Mouse (Mus musculus) intestine, embryonic 14.5 days (tissue): ENCODE measurements around the gene Ak9. TPM values are rescaled to one million over a fixed set of nuclear protein-coding genes. Genes with fewer than 3 reads are reported as not detected.
A peak's percentile ranks its signal among the peaks of the same experiment; 100 is the strongest.

Experiments
- ATAC-seq: fragments of 200-750 bp; cut with Nextera tagmentation; replicated peaks from 2 replicates; pipeline ENCODE4 v1.8.0; 2017; ENCODE audit warnings: low read depth, moderate number of reproducible peaks, moderate TSS enrichment, moderate library complexity; ENCODE audit not compliant: low FRiP score, low TSS enrichment
- DNase-seq: peaks from one replicate; pipeline ENCODE4 v3.0.0-alpha.2; 2018; ENCODE audit warnings: low spot score
- H3K27ac ChIP-seq: fragments of 300-500 bp; sonication (generic); 2 replicates; pipeline ENCODE4 v1.5.1; 2014; ENCODE audit warnings: low read depth, mild to moderate bottlenecking, control low read depth
- H3K27me3 ChIP-seq: fragments of 300-500 bp; sonication (generic); replicated peaks from 2 replicates; pipeline ENCODE4 v1.6.1; 2014; ENCODE audit warnings: low read length, control low read depth; ENCODE audit not compliant: control insufficient read depth, insufficient read depth
- H3K36me3 ChIP-seq: fragments of 300-500 bp; sonication (generic); 2 replicates; pipeline ENCODE4 v1.6.1; 2014; ENCODE audit warnings: low read length, control low read depth; ENCODE audit not compliant: control insufficient read depth, insufficient read depth
- H3K4me1 ChIP-seq: fragments of 300-500 bp; sonication (generic); replicated peaks from 2 replicates; pipeline ENCODE4 v1.6.1; 2014; ENCODE audit warnings: low read length, control low read depth, mixed read lengths; ENCODE audit not compliant: control insufficient read depth, insufficient read depth
- H3K4me2 ChIP-seq: fragments of 300-500 bp; sonication (generic); 2 replicates; pipeline ENCODE4 v1.6.1; 2014; ENCODE audit warnings: low read length
- H3K4me3 ChIP-seq: fragments of 300-500 bp; sonication (generic); 2 replicates; pipeline ENCODE4 v1.5.1; 2014; ENCODE audit warnings: low read depth, low read length, control low read depth, mixed read lengths
- H3K9ac ChIP-seq: fragments of 300-500 bp; sonication (generic); 2 replicates; pipeline ENCODE4 v1.6.1; 2014; ENCODE audit warnings: mild to moderate bottlenecking, low read length
- H3K9me3 ChIP-seq: fragments of 300-500 bp; sonication (generic); 2 replicates; pipeline ENCODE4 v1.6.1; 2016; ENCODE audit warnings: low read length, control low read depth; ENCODE audit not compliant: control insufficient read depth
- WGBS: fragments of 180-500 bp; shearing (Covaris S2); extraction: QIAGEN DNeasy Blood & Tissue Kit; methylation state at CpG from one replicate; pipeline ENCODE4 v1.1.7; 2014; 5-methylcytosine and 5-hydroxymethylcytosine counted together
- polyA plus RNA-seq: library from polyadenylated mRNA; unstranded; fragments of >200 nt; fragmentation: Nextera tagmentation; extraction: Ambion mirVana; gene quantifications from 2 replicates; pipeline ENCODE4 v1.2.1, GENCODE M21; 2014

The Ak9 gene
- polyA plus RNA-seq = 0.03 and 0.04 TPM in 2 replicates

DNA sequence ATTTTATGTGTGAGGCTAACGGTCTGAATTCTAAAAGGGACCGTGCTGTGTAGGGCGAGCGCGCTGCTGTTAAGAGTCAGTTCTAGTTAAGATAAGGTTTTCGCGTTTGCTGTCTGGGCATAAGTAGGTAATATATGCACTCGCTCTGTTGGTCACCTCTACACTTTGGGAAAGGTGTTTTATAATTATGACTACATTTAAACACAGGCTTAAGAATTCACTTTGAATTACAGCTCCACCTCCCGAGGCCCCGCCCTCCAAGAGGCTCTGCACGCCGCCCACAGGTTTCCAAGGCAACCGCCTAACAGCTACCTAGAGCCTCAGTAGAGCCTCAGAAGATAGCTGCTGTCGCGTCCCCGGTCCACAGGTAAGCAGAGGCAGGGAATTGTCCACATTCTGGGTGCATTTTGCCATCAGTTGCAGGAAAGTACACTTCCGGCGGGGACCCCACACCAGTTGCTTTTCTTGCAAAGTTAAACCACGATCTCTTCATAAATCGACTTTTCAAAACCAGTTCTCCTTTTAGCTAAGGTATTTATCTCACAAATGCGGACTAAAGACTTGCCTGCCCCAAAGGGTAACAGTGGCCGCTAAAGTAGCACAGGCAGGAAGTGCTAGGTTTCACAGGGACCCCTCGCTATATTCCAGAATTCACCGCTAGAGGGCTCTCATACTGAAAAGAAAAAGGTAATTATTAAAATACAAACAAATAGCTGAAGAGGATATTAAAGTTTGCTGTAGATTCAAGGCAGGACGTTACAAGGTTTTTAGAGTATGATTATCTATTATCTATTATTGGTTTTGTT lies at the start of gene Ak9:
Gene Ak9 (plus strand): TSS at position 342 of the 806 bp plus-strand sequence.
- Histone ChIP-seq H3K9me3 (no peaks in the 10 kb centered on the region), H3K27ac (peak within 1 kb of the TSS; percentile 67; the same call in 1 of the 2 replicates)

GRCm38 (mm10) chr10:41260243-41261006 lies 43.4 kb upstream of the Ak9 start:
- Histone ChIP-seq H3K4me2 (no peak overlapping the region), H3K9ac (no peak overlapping the region), H3K9me3 (no peaks in the 10 kb centered on the region), H3K27ac (no peak overlapping the region), H3K27me3 (no peaks in the 10 kb centered on the region), H3K4me3 (no peak overlapping the region), H3K4me1 (no peaks in the 10 kb centered on the region; the same call in 1 of the 2 replicates), H3K36me3 (0 out of 2 replicates have a peak, but pooled peaks cover 4% of the 10 kb centered on the region)
- 32% methylated on average over 8 of the region's 8 CpGs for WGBS
- ATAC-seq = no peak
- no peak for DNase-seq

More for the DNA sequence above, at the start of gene Ak9:
- Histone ChIP-seq H3K4me3 (peak within 1 kb of the TSS; percentile 91), H3K4me2 (peak within 1 kb of the TSS; percentile 93), H3K27me3 (no peaks in the 10 kb centered on the region), H3K9ac (peak within 1 kb of the TSS; percentile 71), H3K4me1 (peaks cover 8% of the 10 kb centered on the region; the same call in 1 of the 2 replicates), H3K36me3 (no peaks in the 10 kb centered on the region)
- WGBS = under 1% methylated on average over 25 of the region's 25 CpGs
- ATAC-seq (peak; percentile 84), DNase-seq (peak; percentile 92)

DNA sequence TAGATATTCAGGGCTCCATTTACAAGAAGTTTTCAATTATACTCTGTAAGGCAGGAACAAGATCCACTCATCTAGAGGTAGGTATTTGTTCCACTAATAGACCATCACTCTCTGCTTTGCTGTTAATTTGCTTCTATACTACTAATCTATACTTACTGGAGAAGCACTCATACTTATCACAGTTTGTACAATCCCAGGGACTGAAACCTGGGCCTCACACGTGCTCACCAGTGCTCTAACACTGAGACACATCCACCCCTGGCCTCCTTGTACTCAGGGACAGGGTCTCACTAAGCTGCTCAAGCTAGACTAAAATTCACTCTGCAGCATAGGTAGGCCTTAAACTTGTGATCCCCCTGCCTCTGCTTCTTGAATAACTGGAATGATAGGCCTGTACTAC lies 42.6 kb upstream of the Ak9 start:
- no peak overlapping the region for H3K27ac ChIP-seq
- no peak overlapping the region for H3K9ac ChIP-seq
- WGBS = 50% methylated on average over 1 of the region's 1 CpGs
- H3K36me3 ChIP-seq = 0 out of 2 replicates have a peak, but pooled peaks cover 4% of the 10 kb centered on the region
- DNase-seq = no peak
- no peaks in the 10 kb centered on the region; the same call in 1 of the 2 replicates for H3K4me1 ChIP-seq
- no peak overlapping the region for H3K4me2 ChIP-seq
- H3K4me3 ChIP-seq = no peak overlapping the region
- ATAC-seq = no peak
- no peaks in the 10 kb centered on the region for H3K9me3 ChIP-seq
- H3K27me3 ChIP-seq = no peaks in the 10 kb centered on the region

DNA sequence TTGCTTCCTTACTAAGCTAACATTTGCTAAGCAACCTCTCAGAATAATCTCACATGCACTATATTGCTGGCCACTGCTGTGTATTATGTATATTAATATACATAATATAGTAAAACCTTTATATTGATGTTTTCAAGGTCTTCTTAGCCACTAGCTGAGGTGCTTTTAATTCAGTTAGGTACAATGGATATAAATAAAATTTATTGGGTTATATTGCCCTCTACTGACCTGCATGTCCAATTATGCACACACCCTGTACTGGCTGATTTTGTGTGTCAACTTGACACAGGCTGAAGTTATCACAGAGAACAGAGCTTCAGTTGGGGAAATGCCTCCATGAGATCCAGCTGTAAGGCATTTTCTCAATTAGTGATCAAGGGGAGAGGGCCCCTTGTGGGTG lies 41.9 kb upstream of the Ak9 start:
- H3K36me3 ChIP-seq = 0 out of 2 replicates have a peak, but pooled peaks cover 4% of the 10 kb centered on the region
- H3K27ac ChIP-seq = no peak overlapping the region
- H3K4me3 ChIP-seq = no peak overlapping the region
- no peak for ATAC-seq
- H3K4me2 ChIP-seq = no peak overlapping the region
- DNase-seq = no peak
- no peaks in the 10 kb centered on the region; the same call in 1 of the 2 replicates for H3K4me1 ChIP-seq
- no peaks in the 10 kb centered on the region for H3K27me3 ChIP-seq
- H3K9ac ChIP-seq = no peak overlapping the region
- H3K9me3 ChIP-seq = no peaks in the 10 kb centered on the region

- no peak overlapping the region for H3K4me3 ChIP-seq
- H3K27ac ChIP-seq = no peak overlapping the region
- no peak overlapping the region for H3K4me2 ChIP-seq
- DNase-seq (no peak), ATAC-seq (no peak)
- 61% methylated on average over 7 of the region's 7 CpGs for WGBS
- H3K36me3 ChIP-seq = 0 out of 2 replicates have a peak, but pooled peaks cover 3% of the 10 kb centered on the region
- no peak overlapping the region for H3K9ac ChIP-seq
- no peaks in the 10 kb centered on the region for H3K9me3 ChIP-seq
- no peaks in the 10 kb centered on the region for H3K27me3 ChIP-seq
- no peaks in the 10 kb centered on the region for H3K4me1 ChIP-seq
These were observed 31.9 kb upstream of the Ak9 start for GRCm38 (mm10) chr10:41271860-41272259.

GRCm38 (mm10) chr10:41274871-41275270 lies 28.9 kb upstream of the Ak9 start:
- Histone ChIP-seq H3K9me3 (no peaks in the 10 kb centered on the region), H3K27me3 (no peaks in the 10 kb centered on the region), H3K4me1 (no peaks in the 10 kb centered on the region; the same call in 1 of the 2 replicates), H3K36me3 (0 out of 2 replicates have a peak, but pooled peaks cover 7% of the 10 kb centered on the region), H3K27ac (no peak overlapping the region), H3K4me2 (no peak overlapping the region), H3K4me3 (no peak overlapping the region), H3K9ac (no peak overlapping the region)
- DNase-seq (no peak), ATAC-seq (no peak)
- WGBS = 80% methylated on average over 1 of the region's 1 CpGs

GRCm38 (mm10) chr10:41278808-41279207 lies 25.0 kb upstream of the Ak9 start:
- Histone ChIP-seq H3K9me3 (no peaks in the 10 kb centered on the region), H3K36me3 (0 out of 2 replicates have a peak, but pooled peaks cover 7% of the 10 kb centered on the region), H3K4me1 (no peaks in the 10 kb centered on the region; the same call in 1 of the 2 replicates), H3K4me3 (no peak overlapping the region), H3K27ac (peak overlapping the region; percentile 29; the same call in 1 of the 2 replicates), H3K9ac (no peak overlapping the region), H3K27me3 (no peaks in the 10 kb centered on the region), H3K4me2 (no peak overlapping the region)
- ATAC-seq (no peak), DNase-seq (no peak)
- 70% methylated on average over 1 of the region's 1 CpGs for WGBS

GRCm38 (mm10) chr10:41280177-41280576 lies 23.6 kb upstream of the Ak9 start:
- Histone ChIP-seq H3K4me1 (no peaks in the 10 kb centered on the region; the same call in 1 of the 2 replicates), H3K9me3 (no peaks in the 10 kb centered on the region), H3K27ac (no peak overlapping the region), H3K4me3 (no peak overlapping the region), H3K9ac (no peak overlapping the region), H3K27me3 (no peaks in the 10 kb centered on the region), H3K36me3 (0 out of 2 replicates have a peak, but pooled peaks cover 7% of the 10 kb centered on the region), H3K4me2 (no peak overlapping the region)
- DNase-seq = no peak
- ATAC-seq = no peak
- 69% methylated on average over 6 of the region's 6 CpGs for WGBS
